Mouse (Mus musculus) left cerebral cortex, adult 2 months (tissue): ENCODE measurements at regions not wholly inside any gene's neighbourhood (a gene's known extent, or its start where the extent isn't known, plus 50 kb on each side); places are given as distances from the start of the nearest gene placed in this dataset.

ENCODE experiments used
- DNase-seq, 2 experiments: peaks; one replicate each; pipeline ENCODE4 v3.0.0; 2021 to 2022; ENCODE audit warnings: low spot score in 2 of 2, mixed read lengths in 1 of 2; ENCODE audit errors: extremely low spot score in 1 of 2
- H3K27ac ChIP-seq: fragments of 200-600 bp; 2 replicates; pipeline ENCODE4 v1.8.1; 2022
- H3K4me3 ChIP-seq: fragments of 200-600 bp; 2 replicates; pipeline ENCODE4 v1.8.1; 2022
- CTCF ChIP-seq: fragments of 200-600 bp; IDR thresholded peaks from 2 replicates; pipeline ENCODE4 v1.8.1; 2022; ENCODE audit warnings: antibody characterized with exemption, mild to moderate bottlenecking, moderate library complexity
- intact Hi-C: fragments of 180-260 bp; cut with DNase I; formaldehyde crosslinking; loops from one replicate; pipeline ENCODE4 v1.15.1; 2025

GRCm38 (mm10) chr10:38573146-38573545, 248.4 kb downstream of the Rfpl4b start:
- TF ChIP-seq CTCF: no peak
- intact Hi-C loops: loop anchor here (10.0 kb wide), 2 partner anchors 452 to 482 kb away; no protein-coding TSS in a partner anchor
- Histone ChIP-seq H3K27ac (peak overlapping the region; percentile 84), H3K4me3 (no peak overlapping the region)
- DNase-seq: no peak

- intact Hi-C loops: no loop called here
- TF ChIP-seq CTCF: no peak
- no peak for DNase-seq
- H3K27ac ChIP-seq: no peak overlapping the region
- no peak overlapping the region for H3K4me3 ChIP-seq
These were observed 254.3 kb downstream of the Rfpl4b start for GRCm38 (mm10) chr10:38567270-38567669.

DNA sequence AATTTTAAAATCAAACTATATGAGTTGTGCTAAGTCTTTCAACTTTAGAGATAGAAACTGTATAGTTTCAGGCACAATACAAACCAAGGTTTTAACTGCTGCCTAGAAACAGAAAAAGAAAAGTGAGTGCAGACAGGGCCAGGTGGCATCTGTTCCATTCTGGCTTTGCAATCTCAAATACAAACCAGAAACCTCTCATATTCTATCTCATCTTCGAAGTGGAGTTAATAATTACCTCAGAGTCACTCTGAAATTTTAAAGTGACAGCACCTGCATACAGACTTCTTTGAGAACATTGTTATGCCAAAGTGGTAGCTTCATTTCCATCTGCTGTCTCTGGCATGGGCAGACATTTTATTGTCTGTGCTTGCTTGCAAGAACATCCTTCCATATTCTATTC, 255.2 kb downstream of the Rfpl4b start:
- TF ChIP-seq CTCF: no peak
- DNase-seq: no peak
- intact Hi-C loops: no loop called here
- H3K27ac ChIP-seq: no peak overlapping the region
- H3K4me3 ChIP-seq: no peak overlapping the region

- intact Hi-C loops: loop anchor here (2.0 to 10.0 kb wide), 3 partner anchors 1418 to 1540 kb away; no protein-coding TSS in a partner anchor
- DNase-seq: peak; percentile 25 to 26
- Histone ChIP-seq H3K27ac (peak overlapping the region; percentile 9; the same call in 1 of the 2 replicates), H3K4me3 (no peak overlapping the region)
- no peak for TF ChIP-seq CTCF
These were observed 266.5 kb downstream of the Rfpl4b start for GRCm38 (mm10) chr10:38555040-38555439.

DNA sequence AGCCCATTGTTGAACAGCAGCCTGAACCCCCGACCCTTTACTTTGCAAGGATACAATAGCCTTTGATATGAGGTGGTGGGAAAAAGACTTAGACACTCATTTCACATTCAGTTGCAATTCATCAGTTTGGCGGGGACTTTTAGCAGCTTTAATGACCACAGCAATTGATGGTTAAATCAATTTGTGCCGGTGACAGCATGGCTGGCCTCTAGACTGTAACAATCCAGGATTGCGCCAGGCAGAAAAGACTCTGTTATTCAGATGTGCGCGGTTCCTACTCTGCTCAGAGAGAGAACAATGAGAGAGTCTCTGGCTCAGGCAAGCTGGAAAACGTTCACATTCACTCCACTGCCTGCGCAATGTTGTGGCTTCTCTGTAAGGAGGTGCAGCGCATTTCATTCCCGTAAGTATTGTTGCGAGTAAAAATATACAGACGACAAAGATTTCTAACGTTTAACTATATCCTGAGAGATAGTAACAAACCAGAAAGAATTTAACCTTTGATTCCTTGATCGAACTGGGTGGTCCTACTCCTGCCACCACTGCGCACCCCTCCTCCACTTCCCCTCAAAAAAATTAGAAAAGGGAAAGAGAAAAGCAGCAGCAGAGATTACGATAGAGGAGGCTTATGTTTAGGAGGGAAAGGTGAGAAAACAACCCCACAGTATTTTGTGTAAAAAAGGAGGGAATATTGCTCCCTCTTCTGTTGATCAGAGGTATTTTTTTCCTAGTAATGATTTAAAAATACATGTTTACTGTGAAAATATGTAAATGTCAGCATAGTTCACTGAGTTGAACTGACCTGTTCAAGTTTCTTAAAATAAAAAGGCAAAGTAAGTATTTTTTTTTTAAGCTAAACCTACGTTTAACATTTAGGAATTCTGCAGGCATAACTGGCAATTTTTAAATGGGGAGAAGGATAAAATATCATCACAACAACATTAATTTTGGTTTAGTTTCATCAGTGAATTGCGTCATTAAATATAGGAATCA, 267.6 kb downstream of the Rfpl4b start:
- TF ChIP-seq CTCF: peak; percentile 75
- peak; percentile 21 to 24 for DNase-seq
- peak overlapping the region; percentile 63 for H3K27ac ChIP-seq
- intact Hi-C loops: loop anchor here (2.0 to 10.0 kb wide), 5 partner anchors 107 to 1539 kb away; no protein-coding TSS in a partner anchor
- H3K4me3 ChIP-seq: peak overlapping the region; percentile 43

GRCm38 (mm10) chr10:38553326-38553687, 268.3 kb downstream of the Rfpl4b start:
- no peak for TF ChIP-seq CTCF
- intact Hi-C loops: loop anchor here (5.0 to 10.0 kb wide), 3 partner anchors 106 to 1539 kb away; no protein-coding TSS in a partner anchor
- Histone ChIP-seq H3K4me3 (no peak overlapping the region), H3K27ac (peak overlapping the region; percentile 63)
- no peak for DNase-seq

- TF ChIP-seq CTCF: no peak
- DNase-seq: no peak
- no peak overlapping the region for H3K27ac ChIP-seq
- intact Hi-C loops: loop anchor here (5.0 to 10.0 kb wide), 3 partner anchors 105 to 1538 kb away; no protein-coding TSS in a partner anchor
- no peak overlapping the region for H3K4me3 ChIP-seq
These were observed 269.1 kb downstream of the Rfpl4b start for GRCm38 (mm10) chr10:38552350-38553076.

GRCm38 (mm10) chr10:38540031-38540430, 281.5 kb downstream of the Rfpl4b start:
- no peak overlapping the region for H3K27ac ChIP-seq
- intact Hi-C loops: no loop called here
- H3K4me3 ChIP-seq: no peak overlapping the region
- DNase-seq: no peak
- no peak for TF ChIP-seq CTCF

DNA sequence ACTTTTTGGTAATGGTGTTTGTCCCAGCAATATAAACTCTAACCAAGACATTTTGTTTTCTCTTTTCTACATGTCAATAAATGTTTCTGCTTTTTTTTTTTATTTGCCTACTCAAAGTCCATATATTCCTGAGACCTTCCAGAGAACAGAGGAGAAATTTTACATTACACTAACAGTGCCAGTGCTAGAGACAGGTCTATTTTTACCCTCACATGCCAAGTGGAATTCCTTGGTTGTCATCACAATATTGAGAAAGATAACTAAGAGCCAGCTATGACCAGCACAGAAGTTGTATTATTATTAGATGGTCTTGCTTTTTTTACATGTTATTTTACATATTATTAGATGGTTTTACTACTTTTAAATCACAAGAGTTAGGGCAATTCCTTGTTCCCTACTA, 282.8 kb downstream of the Rfpl4b start:
- no peak for DNase-seq
- no peak for TF ChIP-seq CTCF
- intact Hi-C loops: no loop called here
- no peak overlapping the region for H3K4me3 ChIP-seq
- no peak overlapping the region for H3K27ac ChIP-seq

- DNase-seq: no peak
- intact Hi-C loops: no loop called here
- Histone ChIP-seq H3K27ac (no peak overlapping the region), H3K4me3 (no peak overlapping the region)
- TF ChIP-seq CTCF: no peak
These were observed 304.9 kb downstream of the Rfpl4b start for GRCm38 (mm10) chr10:38516636-38517035.
